Mouse (Mus musculus) left cerebral cortex, adult 9 months (tissue): Measurements from ENCODE around the gene Itpka.
"Not testable (repeated sequence)": the region's sequence is repeated elsewhere in the genome, so short reads cannot be mapped to it uniquely, and the experiment has no call there.

Experiments used
- DNase-seq, 2 experiments: peaks; one replicate each; pipeline ENCODE4 v3.0.0; 2022; ENCODE audit warnings: low spot score in 2 of 2

Itpka gene

GRCm38 (mm10) chr2:119741581-119742411 lies at the start of gene Itpka:
Itpka (plus strand) TSS chr2:119742337.
- DNase-seq: no peak

GRCm38 (mm10) chr2:119694826-119695225 lies 47.3 kb upstream of the Itpka start:
- no peak for DNase-seq

- DNase-seq: no peak
Measured at GRCm38 (mm10) chr2:119696111-119696510, 46.0 kb upstream of the Itpka start.

- DNase-seq: no peak
Measured at GRCm38 (mm10) chr2:119698472-119698871, 43.7 kb upstream of the Itpka start.

- DNase-seq: no peak
Measured at GRCm38 (mm10) chr2:119699962-119700361, 42.2 kb upstream of the Itpka start.

GRCm38 (mm10) chr2:119703171-119703570 lies 39.0 kb upstream of the Itpka start:
- DNase-seq: no peak

- no peak for DNase-seq
Measured at GRCm38 (mm10) chr2:119707676-119708075, 34.5 kb upstream of the Itpka start.

GRCm38 (mm10) chr2:119710011-119710410 lies 32.1 kb upstream of the Itpka start:
- no peak for DNase-seq

GRCm38 (mm10) chr2:119715868-119716267 lies 26.3 kb upstream of the Itpka start:
- not testable (repeated sequence) for DNase-seq

- DNase-seq: no peak
Measured at GRCm38 (mm10) chr2:119721070-119721469, 21.1 kb upstream of the Itpka start.

GRCm38 (mm10) chr2:119727762-119728416 lies 14.2 kb upstream of the Itpka start:
- no peak for DNase-seq

- no peak for DNase-seq
Measured at GRCm38 (mm10) chr2:119730735-119731134, 11.4 kb upstream of the Itpka start.

GRCm38 (mm10) chr2:119737124-119737523 lies 5.0 kb upstream of the Itpka start:
- no peak for DNase-seq

GRCm38 (mm10) chr2:119740567-119740966 lies 1.6 kb upstream of the Itpka start:
- no peak for DNase-seq

GRCm38 (mm10) chr2:119742461-119743175 lies 481 bp downstream of the Itpka start:
- no peak for DNase-seq

GRCm38 (mm10) chr2:119743176-119743807 lies 1.2 kb downstream of the Itpka start:
- peak in 1 of 2 experiments; percentile 67 for DNase-seq

- no peak for DNase-seq
Measured at GRCm38 (mm10) chr2:119743808-119744162, 1.6 kb downstream of the Itpka start.

- DNase-seq: no peak
Measured at GRCm38 (mm10) chr2:119744163-119745111, 2.3 kb downstream of the Itpka start.

GRCm38 (mm10) chr2:119745281-119745680 lies 3.1 kb downstream of the Itpka start:
- DNase-seq: no peak

GRCm38 (mm10) chr2:119747554-119747953 lies 5.4 kb downstream of the Itpka start:
- peak; percentile 62 to 85 for DNase-seq

- DNase-seq: no peak
Measured at GRCm38 (mm10) chr2:119749260-119749659, 7.1 kb downstream of the Itpka start.
